Mouse (Mus musculus): ENCODE results near the gene Snrpb. TPM values are rescaled to one million over a fixed set of nuclear protein-coding genes. Genes with fewer than 3 reads are reported as not detected.

The Snrpb gene
- polyA plus RNA-seq, 1 experiment from 2014 or later, result 362 TPM

GRCm38 (mm10) chr2:130125279-130126059 is 53.7 kb downstream of the Snrpb start:
- no peaks in the 10 kb centered on the region for H3K9me3 ChIP-seq
- ATAC-seq (ENCODE audit: low read depth), result no peak; the same call in 1 of the 2 replicates
- WGBS, result 55% methylated on average over 6 of the region's 6 CpGs

More at GRCm38 (mm10) chr2:130125279-130126059, 53.7 kb downstream of the Snrpb start:
- no peak overlapping the region for H3K9ac ChIP-seq
- no peaks in the 10 kb centered on the region for H3K27me3 ChIP-seq
- no peak overlapping the region for H3K4me3 ChIP-seq
- peaks cover 12% of the 10 kb centered on the region; the same call in 1 of the 2 replicates for H3K4me1 ChIP-seq (replicated peaks)
- no peaks in the 10 kb centered on the region for H3K36me3 ChIP-seq
- no peak overlapping the region for H3K4me2 ChIP-seq
- 0 out of 2 replicates have a peak overlapping the region, but pooled peaks have one; percentile 4 for H3K27ac ChIP-seq (replicated peaks)

Other genes with a start within 250 kb of the Snrpb start
- gene Tgm3, start 167.1 kb downstream of the Snrpb start, polyA plus RNA-seq (2015; fragmentation: Nextera tagmentation; extraction: Ambion mirVana), result 0.07 TPM in 1 of 2 replicates, not detected in the other
- gene Tgm6, start 67.0 kb downstream of the Snrpb start, polyA plus RNA-seq (2015; fragmentation: Nextera tagmentation; extraction: Ambion mirVana), result 0.10 TPM in 1 of 2 replicates, not detected in the other
- not detected in 2 replicates for gene Tmc2, start 15.8 kb upstream of the Snrpb start, polyA plus RNA-seq (2015; fragmentation: Nextera tagmentation; extraction: Ambion mirVana)
- 230 and 236 TPM in 2 replicates for gene Nop56, start 95.0 kb upstream of the Snrpb start, polyA plus RNA-seq (2015; fragmentation: Nextera tagmentation; extraction: Ambion mirVana)
- 156 and 161 TPM in 2 replicates for gene Idh3b, start 105.1 kb upstream of the Snrpb start, polyA plus RNA-seq (2015; fragmentation: Nextera tagmentation; extraction: Ambion mirVana)
- 3.6 and 4.3 TPM in 2 replicates for gene Ebf4, start 115.8 kb upstream of the Snrpb start, polyA plus RNA-seq (2015; fragmentation: Nextera tagmentation; extraction: Ambion mirVana)
- gene Cpxm1, start 218.2 kb upstream of the Snrpb start, polyA plus RNA-seq (2015; fragmentation: Nextera tagmentation; extraction: Ambion mirVana), result 26.8 and 32.9 TPM in 2 replicates
- 0.15 TPM in 1 of 2 replicates, not detected in the other for gene Gm28372, start 225.8 kb upstream of the Snrpb start, polyA plus RNA-seq (2015; fragmentation: Nextera tagmentation; extraction: Ambion mirVana)
- gene 1700020A23Rik, start 225.9 kb upstream of the Snrpb start, polyA plus RNA-seq (2015; fragmentation: Nextera tagmentation; extraction: Ambion mirVana), result not detected in 2 replicates
- 0.29 TPM in 1 of 2 replicates, not detected in the other for gene Tmem239, start 227.1 kb upstream of the Snrpb start, polyA plus RNA-seq (2015; fragmentation: Nextera tagmentation; extraction: Ambion mirVana)
- 98.2 and 103 TPM in 2 replicates for gene Vps16, start 244.9 kb upstream of the Snrpb start, polyA plus RNA-seq (2015; fragmentation: Nextera tagmentation; extraction: Ambion mirVana)
- 10.2 and 11.7 TPM in 2 replicates for gene Pced1a, start 245.3 kb upstream of the Snrpb start, polyA plus RNA-seq (2015; fragmentation: Nextera tagmentation; extraction: Ambion mirVana)